Mouse (Mus musculus): Measurements from ENCODE around the gene Mymk. TPM values are rescaled to one million over a fixed set of nuclear protein-coding genes. Genes with fewer than 3 reads are reported as not detected.
A peak's percentile ranks its signal among the peaks of the same experiment; 100 is the strongest.

The Mymk gene
- total RNA-seq, 2 experiments from 2014 or later: 0.92 to 1.1 TPM

GRCm38 (mm10) chr2:27043461-27043860, 28.5 kb downstream of the Mymk start:
- peak; percentile 93 to 95 for DNase-seq (ENCODE audit: low spot score in 2 of 2)
- intact Hi-C loops (cut with DNase I): loop anchor here (1.0 to 5.0 kb wide), 2 partner anchors 79 to 192 kb away; no protein-coding TSS in a partner anchor

- intact Hi-C loops (cut with DNase I): loop anchor here (5.0 kb wide), 1 partner anchor 80 kb away; no protein-coding TSS in a partner anchor
- no peak for DNase-seq (ENCODE audit: low spot score in 2 of 2)
These were observed 29.7 kb downstream of the Mymk start for GRCm38 (mm10) chr2:27042131-27042844.

- peak in 1 of 2 experiments; percentile 36 for DNase-seq (ENCODE audit: low spot score in 2 of 2)
- intact Hi-C loops (cut with DNase I): loop anchor here (2.0 to 5.0 kb wide), 2 partner anchors 108 to 192 kb away; no protein-coding TSS in a partner anchor
These were observed 32.7 kb downstream of the Mymk start for GRCm38 (mm10) chr2:27039286-27039685.

- intact Hi-C loops (cut with DNase I): loop anchor here (2.0 to 5.0 kb wide), 2 partner anchors 108 to 191 kb away; no protein-coding TSS in a partner anchor
- peak; percentile 84 to 87 for DNase-seq (ENCODE audit: low spot score in 2 of 2)
These were observed 33.4 kb downstream of the Mymk start for GRCm38 (mm10) chr2:27038596-27038995.

- intact Hi-C loops (cut with DNase I): loop anchor here (5.0 kb wide), 1 partner anchor 190 kb away; no protein-coding TSS in a partner anchor
- no peak for DNase-seq (ENCODE audit: low spot score in 2 of 2)
These were observed 35.0 kb downstream of the Mymk start for GRCm38 (mm10) chr2:27037008-27037407.

GRCm38 (mm10) chr2:27036003-27036402, 36.0 kb downstream of the Mymk start:
- intact Hi-C loops (cut with DNase I): loop anchor here (5.0 kb wide), 1 partner anchor 189 kb away; no protein-coding TSS in a partner anchor
- no peak for DNase-seq (ENCODE audit: low spot score in 2 of 2)

GRCm38 (mm10) chr2:27032361-27032760, 39.6 kb downstream of the Mymk start:
- intact Hi-C loops (cut with DNase I): no loop called here

GRCm38 (mm10) chr2:27028437-27029015, 43.5 kb downstream of the Mymk start:
- no peak for DNase-seq (ENCODE audit: low spot score in 2 of 2)
- intact Hi-C loops (cut with DNase I): loop anchor here (10.0 kb wide), 1 partner anchor 114 kb away; the partner anchor contains the start of genes Med22, Rpl7a, Surf1 and Surf2

More at GRCm38 (mm10) chr2:27032361-27032760, 39.6 kb downstream of the Mymk start:
- DNase-seq (ENCODE audit: low spot score in 2 of 2): no peak

- peak; percentile 94 for DNase-seq (ENCODE audit: low spot score in 2 of 2)
- intact Hi-C loops (cut with DNase I): loop anchor here (10.0 kb wide), 1 partner anchor 113 kb away; the partner anchor contains the start of genes Med22, Rpl7a, Surf1 and Surf2
These were observed 44.2 kb downstream of the Mymk start, which contains the start of gene Slc2a6 for GRCm38 (mm10) chr2:27027618-27028436. Slc2a6 (minus strand) TSS chr2:27027998.

GRCm38 (mm10) chr2:27026857-27027617, 44.9 kb downstream of the Mymk start:
- intact Hi-C loops (cut with DNase I): loop anchor here (10.0 kb wide), 1 partner anchor 112 kb away; the partner anchor contains the start of genes Med22, Rpl7a, Surf1 and Surf2
- no peak for DNase-seq (ENCODE audit: low spot score in 2 of 2)

GRCm38 (mm10) chr2:27026332-27026731, 45.6 kb downstream of the Mymk start:
- intact Hi-C loops (cut with DNase I): loop anchor here (10.0 kb wide), 1 partner anchor 112 kb away; the partner anchor contains the start of genes Med22, Rpl7a, Surf1 and Surf2
- DNase-seq (ENCODE audit: low spot score in 2 of 2): no peak

- no peak for DNase-seq (ENCODE audit: low spot score in 2 of 2)
- intact Hi-C loops (cut with DNase I): loop anchor here (10.0 kb wide), 1 partner anchor 111 kb away; the partner anchor contains the start of genes Med22, Rpl7a, Surf1 and Surf2
These were observed 46.4 kb downstream of the Mymk start for GRCm38 (mm10) chr2:27025545-27025944.

GRCm38 (mm10) chr2:27024136-27024535, 47.8 kb downstream of the Mymk start:
- intact Hi-C loops (cut with DNase I): loop anchor here (10.0 kb wide), 1 partner anchor 109 kb away; the partner anchor contains the start of genes Med22, Rpl7a, Surf1 and Surf2
- peak in 1 of 2 experiments; percentile 29 for DNase-seq (ENCODE audit: low spot score in 2 of 2)

- DNase-seq (ENCODE audit: low spot score in 2 of 2): no peak
- intact Hi-C loops (cut with DNase I): loop anchor here (10.0 kb wide), 1 partner anchor 108 kb away; the partner anchor contains the start of genes Med22, Rpl7a, Surf1 and Surf2
These were observed 49.4 kb downstream of the Mymk start for GRCm38 (mm10) chr2:27022612-27023011.

GRCm38 (mm10) chr2:27021103-27021502, 50.9 kb downstream of the Mymk start:
- intact Hi-C loops (cut with DNase I): loop anchor here (10.0 kb wide), 1 partner anchor 106 kb away; the partner anchor contains the start of genes Med22, Rpl7a, Surf1 and Surf2
- DNase-seq (ENCODE audit: low spot score in 2 of 2): no peak

- intact Hi-C loops (cut with DNase I): no loop called here
- DNase-seq (ENCODE audit: low spot score in 2 of 2): no peak
These were observed 52.4 kb downstream of the Mymk start for GRCm38 (mm10) chr2:27019530-27019929.

GRCm38 (mm10) chr2:27017802-27018201, 54.2 kb downstream of the Mymk start:
- intact Hi-C loops (cut with DNase I): no loop called here
- peak; percentile 76 to 80 for DNase-seq (ENCODE audit: low spot score in 2 of 2)

All from left cerebral cortex, postnatal 14 days (tissue).